Mouse (Mus musculus): ENCODE data around the gene Ttyh3.
"Not testable (repeated sequence)": the region's sequence is repeated elsewhere in the genome, so short reads cannot be mapped to it uniquely, and the experiment has no call there.

The Ttyh3 gene

DNA sequence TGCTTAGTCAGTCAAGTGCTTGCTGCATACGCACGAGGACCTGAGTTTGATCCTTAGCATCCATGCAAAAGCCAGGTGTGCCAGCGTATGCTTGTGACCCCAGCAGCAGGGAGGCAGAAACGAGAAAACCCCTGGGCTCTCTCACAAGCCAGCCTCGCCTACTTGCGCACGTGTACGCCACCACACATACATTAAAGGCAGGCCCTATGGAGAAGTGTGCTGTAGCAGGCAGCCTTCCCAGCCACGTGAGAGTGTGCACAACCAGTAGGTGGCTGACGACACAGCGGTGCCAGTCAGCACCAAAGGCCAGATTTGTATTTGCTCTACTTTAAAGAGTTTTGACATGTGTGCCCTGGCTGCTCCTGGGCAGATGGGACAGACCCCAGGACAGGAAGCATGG, 26.8 kb upstream of the Ttyh3 start:
- H3K27me3 ChIP-seq (ENCODE audit: insufficient read depth, low read length): no peaks in the 10 kb centered on the region
- no peak for TF ChIP-seq POU5F1 (IDR thresholded peaks at IDR 0.05; ENCODE audit: borderline replicate concordance, low read length)
- no peak for TF ChIP-seq CTCF (conservative IDR thresholded peaks at IDR 0.05; ENCODE audit: low read length)
- TF ChIP-seq NANOG (IDR thresholded peaks at IDR 0.05; ENCODE audit: borderline replicate concordance, low read length): no peak
- no peaks in the 10 kb centered on the region for H3K9me3 ChIP-seq (ENCODE audit: low read length)
- H3K36me3 ChIP-seq (ENCODE audit: insufficient read depth, low read length): peaks cover 61% of the 10 kb centered on the region
- H3K4me1 ChIP-seq (replicated peaks; ENCODE audit: low read depth, low read length): peaks cover 31% of the 10 kb centered on the region
- H3K4me3 ChIP-seq (replicated peaks; ENCODE audit: low read length): no peak overlapping the region

GRCm38 (mm10) chr5:140675079-140675478, 26.2 kb upstream of the Ttyh3 start:
- no peak for TF ChIP-seq CTCF (conservative IDR thresholded peaks at IDR 0.05; ENCODE audit: low read length)
- no peak for TF ChIP-seq NANOG (IDR thresholded peaks at IDR 0.05; ENCODE audit: borderline replicate concordance, low read length)
- no peak for TF ChIP-seq POU5F1 (IDR thresholded peaks at IDR 0.05; ENCODE audit: borderline replicate concordance, low read length)

GRCm38 (mm10) chr5:140674036-140674435, 25.2 kb upstream of the Ttyh3 start:
- H3K9me3 ChIP-seq (ENCODE audit: low read length): peaks cover 8% of the 10 kb centered on the region
- H3K4me1 ChIP-seq (replicated peaks; ENCODE audit: low read depth, low read length): peaks cover 29% of the 10 kb centered on the region
- no peak for TF ChIP-seq CTCF (conservative IDR thresholded peaks at IDR 0.05; ENCODE audit: low read length)
- TF ChIP-seq POU5F1 (IDR thresholded peaks at IDR 0.05; ENCODE audit: borderline replicate concordance, low read length): no peak
- TF ChIP-seq NANOG (IDR thresholded peaks at IDR 0.05; ENCODE audit: borderline replicate concordance, low read length): no peak
- H3K36me3 ChIP-seq (ENCODE audit: insufficient read depth, low read length): peaks cover 64% of the 10 kb centered on the region
- no peak overlapping the region for H3K4me3 ChIP-seq (replicated peaks; ENCODE audit: low read length)
- H3K27me3 ChIP-seq (ENCODE audit: insufficient read depth, low read length): no peaks in the 10 kb centered on the region

More at GRCm38 (mm10) chr5:140675079-140675478, 26.2 kb upstream of the Ttyh3 start:
- H3K4me1 ChIP-seq (replicated peaks; ENCODE audit: low read depth, low read length): peaks cover 29% of the 10 kb centered on the region
- no peak overlapping the region for H3K4me3 ChIP-seq (replicated peaks; ENCODE audit: low read length)
- peaks cover 63% of the 10 kb centered on the region for H3K36me3 ChIP-seq (ENCODE audit: insufficient read depth, low read length)
- no peaks in the 10 kb centered on the region for H3K9me3 ChIP-seq (ENCODE audit: low read length)
- H3K27me3 ChIP-seq (ENCODE audit: insufficient read depth, low read length): no peaks in the 10 kb centered on the region

DNA sequence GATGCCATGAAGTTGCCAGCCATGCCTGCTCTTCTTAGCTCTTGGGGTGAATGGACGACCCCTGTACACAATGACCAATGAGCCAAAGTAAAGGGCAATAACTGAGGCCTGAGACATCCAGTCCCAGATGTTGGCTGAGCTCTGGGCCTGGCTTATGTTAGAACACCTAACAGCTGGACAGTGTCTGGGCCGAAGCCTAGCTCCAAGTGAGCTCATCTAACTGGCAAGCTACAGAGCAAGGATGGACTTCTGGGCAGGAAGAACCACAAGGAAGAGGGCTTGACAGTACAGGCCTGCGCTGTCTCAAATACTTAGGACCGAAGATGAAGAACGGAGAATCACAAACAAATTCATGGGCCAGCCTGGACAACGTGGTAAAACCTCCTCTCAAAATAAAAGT, 23.8 kb upstream of the Ttyh3 start:
- H3K4me3 ChIP-seq (replicated peaks; ENCODE audit: low read length); H3K27me3 ChIP-seq (ENCODE audit: insufficient read depth, low read length): not testable (repeated sequence)
- Histone ChIP-seq H3K36me3 (ENCODE audit: insufficient read depth, low read length) (peaks cover 57% of the 10 kb centered on the region), H3K4me1 (replicated peaks; ENCODE audit: low read depth, low read length) (peaks cover 29% of the 10 kb centered on the region), H3K9me3 (ENCODE audit: low read length) (peaks cover 23% of the 10 kb centered on the region)

- Histone ChIP-seq H3K9me3 (ENCODE audit: low read length) (peaks cover 24% of the 10 kb centered on the region), H3K4me1 (replicated peaks; ENCODE audit: low read depth, low read length) (peaks cover 29% of the 10 kb centered on the region), H3K27me3 (ENCODE audit: insufficient read depth, low read length) (no peaks in the 10 kb centered on the region), H3K36me3 (ENCODE audit: insufficient read depth, low read length) (peaks cover 55% of the 10 kb centered on the region), H3K4me3 (replicated peaks; ENCODE audit: low read length) (no peak overlapping the region)
- no peak for TF ChIP-seq CTCF (conservative IDR thresholded peaks at IDR 0.05; ENCODE audit: low read length)
- TF ChIP-seq NANOG (IDR thresholded peaks at IDR 0.05; ENCODE audit: borderline replicate concordance, low read length): no peak
Measured at GRCm38 (mm10) chr5:140672115-140672514, 23.3 kb upstream of the Ttyh3 start.

GRCm38 (mm10) chr5:140663621-140664180, 14.9 kb upstream of the Ttyh3 start:
- TF ChIP-seq CTCF (conservative IDR thresholded peaks at IDR 0.05; ENCODE audit: low read length) (peak; percentile 83), NANOG (IDR thresholded peaks at IDR 0.05; ENCODE audit: borderline replicate concordance, low read length) (no peak)
- Histone ChIP-seq H3K4me3 (replicated peaks; ENCODE audit: low read length) (no peak overlapping the region), H3K36me3 (ENCODE audit: insufficient read depth, low read length) (peaks cover 18% of the 10 kb centered on the region), H3K9me3 (ENCODE audit: low read length) (peaks cover 12% of the 10 kb centered on the region), H3K4me1 (replicated peaks; ENCODE audit: low read depth, low read length) (peaks cover 36% of the 10 kb centered on the region), H3K27me3 (ENCODE audit: insufficient read depth, low read length) (peaks cover 12% of the 10 kb centered on the region)

- H3K4me3 ChIP-seq (replicated peaks; ENCODE audit: low read length): peak overlapping the region; percentile 52
- peaks cover 36% of the 10 kb centered on the region for H3K4me1 ChIP-seq (replicated peaks; ENCODE audit: low read depth, low read length)
- peaks cover 5% of the 10 kb centered on the region for H3K9me3 ChIP-seq (ENCODE audit: low read length)
- peaks cover 12% of the 10 kb centered on the region for H3K27me3 ChIP-seq (ENCODE audit: insufficient read depth, low read length)
- peaks cover 16% of the 10 kb centered on the region for H3K36me3 ChIP-seq (ENCODE audit: insufficient read depth, low read length)
- TF ChIP-seq CTCF (conservative IDR thresholded peaks at IDR 0.05; ENCODE audit: low read length) (no peak), POU5F1 (IDR thresholded peaks at IDR 0.05; ENCODE audit: borderline replicate concordance, low read length) (no peak)
Measured at GRCm38 (mm10) chr5:140662741-140663592, 14.1 kb upstream of the Ttyh3 start.

GRCm38 (mm10) chr5:140661875-140662643, 13.2 kb upstream of the Ttyh3 start:
- TF ChIP-seq NANOG (IDR thresholded peaks at IDR 0.05; ENCODE audit: borderline replicate concordance, low read length) (no peak), CTCF (conservative IDR thresholded peaks at IDR 0.05; ENCODE audit: low read length) (no peak), POU5F1 (IDR thresholded peaks at IDR 0.05; ENCODE audit: borderline replicate concordance, low read length) (no peak)
- peaks cover 11% of the 10 kb centered on the region for H3K36me3 ChIP-seq (ENCODE audit: insufficient read depth, low read length)
- peaks cover 36% of the 10 kb centered on the region for H3K4me1 ChIP-seq (replicated peaks; ENCODE audit: low read depth, low read length)
- no peaks in the 10 kb centered on the region for H3K9me3 ChIP-seq (ENCODE audit: low read length)
- H3K27me3 ChIP-seq (ENCODE audit: insufficient read depth, low read length): peaks cover 12% of the 10 kb centered on the region
- H3K4me3 ChIP-seq (replicated peaks; ENCODE audit: low read length): peak overlapping the region; percentile 52
